Mouse (Mus musculus) embryonic facial prominence, embryonic 13.5 days (tissue): ENCODE measurements around the gene Ntn5. TPM values are rescaled to one million over a fixed set of nuclear protein-coding genes. Genes with fewer than 3 reads are reported as not detected.

ENCODE experiments used
- ATAC-seq: fragments of 200-750 bp; cut with Nextera tagmentation; 2 replicates; pipeline ENCODE4 v1.8.0; 2017; ENCODE audit warnings: low read depth; ENCODE audit not compliant: insufficient number of reproducible peaks, insufficient read depth, low FRiP score, low TSS enrichment
- H3K27ac ChIP-seq: fragments of 300-500 bp; sonication (generic); 2 replicates; pipeline ENCODE4 v1.5.1; 2015; ENCODE audit warnings: moderate library complexity, mild to moderate bottlenecking, inconsistent platforms
- H3K27me3 ChIP-seq: fragments of 300-500 bp; sonication (generic); 2 replicates; pipeline ENCODE4 v1.6.1; 2015; ENCODE audit warnings: mild to moderate bottlenecking, inconsistent platforms
- H3K36me3 ChIP-seq: fragments of 300-500 bp; sonication (generic); 2 replicates; pipeline ENCODE4 v1.6.1; 2015; ENCODE audit warnings: mild to moderate bottlenecking, inconsistent platforms
- H3K4me1 ChIP-seq: fragments of 300-500 bp; sonication (generic); 2 replicates; pipeline ENCODE4 v1.6.1; 2015; ENCODE audit warnings: inconsistent platforms
- H3K4me2 ChIP-seq: fragments of 300-500 bp; sonication (generic); 2 replicates; pipeline ENCODE4 v1.6.1; 2015; ENCODE audit warnings: moderate library complexity, mild to moderate bottlenecking, inconsistent platforms
- H3K4me3 ChIP-seq: fragments of 300-500 bp; sonication (generic); 2 replicates; pipeline ENCODE4 v1.5.1; 2015; ENCODE audit warnings: mild to moderate bottlenecking, inconsistent platforms
- H3K9ac ChIP-seq: fragments of 300-500 bp; sonication (generic); 2 replicates; pipeline ENCODE4 v1.6.1; 2015; ENCODE audit warnings: mild to moderate bottlenecking, inconsistent platforms
- H3K9me3 ChIP-seq: fragments of 300-500 bp; sonication (generic); 2 replicates; pipeline ENCODE4 v1.6.1; 2016; ENCODE audit warnings: inconsistent platforms
- WGBS: fragments of 180-500 bp; shearing (Covaris S2); methylation state at CpG from one replicate; pipeline ENCODE4 v1.1.7; 2015; ENCODE audit warnings: mixed read lengths; 5-methylcytosine and 5-hydroxymethylcytosine counted together
- polyA plus RNA-seq: library from polyadenylated mRNA; unstranded; fragments of >200 nt; fragmentation: Nextera tagmentation; extraction: Ambion mirVana; gene quantifications from 2 replicates; pipeline ENCODE4 v1.2.1, GENCODE M21; 2015

Gene Ntn5
- polyA plus RNA-seq, 1 experiment from 2014 or later = 5.4 TPM

DNA sequence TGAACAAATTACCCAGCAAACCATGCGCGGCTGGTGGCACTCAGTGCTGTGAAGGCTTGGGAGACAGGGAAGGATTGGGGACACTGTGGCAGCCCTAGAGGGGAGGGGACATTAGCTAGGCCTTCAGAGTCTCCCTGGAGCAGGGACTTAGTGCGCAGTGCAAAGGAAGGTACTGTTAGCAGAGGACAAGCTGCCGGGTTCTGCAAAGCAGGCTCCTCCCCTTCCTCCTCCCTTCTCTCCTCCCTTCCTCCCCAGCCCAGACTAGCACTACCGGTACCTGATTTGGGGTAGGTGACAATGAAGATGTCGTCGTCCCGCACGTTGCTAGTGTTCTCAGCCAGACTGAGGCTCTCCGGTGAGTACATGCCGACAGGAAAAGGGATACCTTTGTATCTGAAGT is 58.0 kb downstream of the Ntn5 start:
- peak overlapping the region; percentile 54 for H3K4me2 ChIP-seq
- H3K4me3 ChIP-seq = peak overlapping the region; percentile 29
- 28% methylated on average over 11 of the region's 11 CpGs for WGBS
- H3K27me3 ChIP-seq = no peaks in the 10 kb centered on the region
- H3K4me1 ChIP-seq = peaks cover 6% of the 10 kb centered on the region; the same call in 1 of the 2 replicates
- H3K9me3 ChIP-seq = no peaks in the 10 kb centered on the region
- no peak for ATAC-seq
- H3K36me3 ChIP-seq = no peaks in the 10 kb centered on the region
- H3K9ac ChIP-seq = peak overlapping the region; percentile 47; the same call in 1 of the 2 replicates
- H3K27ac ChIP-seq = no peak overlapping the region

DNA sequence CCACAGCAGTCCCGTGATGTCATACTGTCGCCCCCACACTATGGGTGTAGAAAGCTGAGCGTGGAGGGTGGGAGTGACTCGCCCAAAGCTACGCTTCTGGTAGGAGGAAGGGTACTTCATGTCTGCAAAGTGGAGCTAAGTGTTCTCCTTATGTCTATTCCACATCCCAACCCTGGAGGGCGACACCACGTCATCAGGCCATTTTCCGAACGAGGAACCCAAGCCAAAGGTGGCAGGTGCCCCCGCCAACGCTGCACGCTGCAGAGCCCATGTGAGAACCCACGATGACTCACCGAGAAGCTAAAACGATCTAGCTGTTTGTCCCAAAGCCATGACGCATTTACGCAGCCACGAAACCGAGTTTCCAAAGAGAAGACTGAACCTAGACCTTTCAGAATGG is 58.5 kb downstream of the Ntn5 start:
- WGBS = 34% methylated on average over 19 of the region's 19 CpGs
- H3K27ac ChIP-seq = no peak overlapping the region
- H3K4me1 ChIP-seq = peaks cover 6% of the 10 kb centered on the region; the same call in 1 of the 2 replicates
- H3K9me3 ChIP-seq = no peaks in the 10 kb centered on the region
- H3K4me2 ChIP-seq = peak overlapping the region; percentile 54
- peak overlapping the region; percentile 29 for H3K4me3 ChIP-seq
- H3K27me3 ChIP-seq = no peaks in the 10 kb centered on the region
- no peaks in the 10 kb centered on the region for H3K36me3 ChIP-seq
- no peak for ATAC-seq
- peak overlapping the region; percentile 47 for H3K9ac ChIP-seq

Other genes starting within 250 kb of the Ntn5 start
- gene Gys1, start 249.2 kb upstream of the Ntn5 start, polyA plus RNA-seq = 38.0 and 39.6 TPM in 2 replicates
- 141 and 148 TPM in 2 replicates for gene Ruvbl2, start 245.9 kb upstream of the Ntn5 start, polyA plus RNA-seq
- 5,253 and 5,612 TPM in 2 replicates for gene Ftl1, start 224.1 kb upstream of the Ntn5 start, polyA plus RNA-seq
- 154 and 190 TPM in 2 replicates for gene Bax, start 217.1 kb upstream of the Ntn5 start, polyA plus RNA-seq
- gene Tulp2, start 202.1 kb upstream of the Ntn5 start, polyA plus RNA-seq = 0.59 and 1.2 TPM in 2 replicates
- not detected in 2 replicates for gene Gm45808, start 197.2 kb upstream of the Ntn5 start, polyA plus RNA-seq
- gene Dhdh, start 195.2 kb upstream of the Ntn5 start, polyA plus RNA-seq = 4.5 TPM in 2 replicates
- gene Nucb1, start 173.6 kb upstream of the Ntn5 start, polyA plus RNA-seq = 198 and 206 TPM in 2 replicates
- 22.9 and 23.0 TPM in 2 replicates for gene Ppp1r15a, start 157.8 kb upstream of the Ntn5 start, polyA plus RNA-seq
- 2.9 and 3.8 TPM in 2 replicates for gene Plekha4, start 157.7 kb upstream of the Ntn5 start, polyA plus RNA-seq
- gene Hsd17b14, start 129.1 kb upstream of the Ntn5 start, polyA plus RNA-seq = 0.25 and 0.83 TPM in 2 replicates
- gene Bcat2, start 113.9 kb upstream of the Ntn5 start, polyA plus RNA-seq = 67.1 and 68.4 TPM in 2 replicates
- gene Fgf21, start 68.5 kb upstream of the Ntn5 start, polyA plus RNA-seq = 0.39 and 0.96 TPM in 2 replicates
- gene Fut1, start 66.7 kb upstream of the Ntn5 start, polyA plus RNA-seq = 1.9 and 2.3 TPM in 2 replicates
- gene Izumo1, start 62.2 kb upstream of the Ntn5 start, polyA plus RNA-seq = 0.27 and 0.39 TPM in 2 replicates
- gene Rasip1, start 56.5 kb upstream of the Ntn5 start, polyA plus RNA-seq = 8.0 and 8.8 TPM in 2 replicates
- gene Mamstr, start 44.0 kb upstream of the Ntn5 start, polyA plus RNA-seq = 5.2 and 7.8 TPM in 2 replicates
- gene Fut2, start 17.6 kb upstream of the Ntn5 start, polyA plus RNA-seq = 0.45 and 0.54 TPM in 2 replicates
- gene Sec1, start 10.4 kb downstream of the Ntn5 start, polyA plus RNA-seq = 6.3 and 6.8 TPM in 2 replicates
- 15.2 and 17.3 TPM in 2 replicates for gene Car11, start 15.8 kb downstream of the Ntn5 start, polyA plus RNA-seq
- gene Dbp, start 21.1 kb downstream of the Ntn5 start, polyA plus RNA-seq = 7.8 and 10.2 TPM in 2 replicates
- gene Rpl18, start 31.4 kb downstream of the Ntn5 start, polyA plus RNA-seq = 936 and 1,128 TPM in 2 replicates
- gene Sphk2, start 34.0 kb downstream of the Ntn5 start, polyA plus RNA-seq = 34.4 and 34.9 TPM in 2 replicates
- gene Fam83e, start 37.2 kb downstream of the Ntn5 start, polyA plus RNA-seq = 1.4 and 1.5 TPM in 2 replicates
- not detected in 2 replicates for gene Spaca4, start 41.8 kb downstream of the Ntn5 start, polyA plus RNA-seq
- gene Lmtk3, start 99.7 kb downstream of the Ntn5 start, polyA plus RNA-seq = 4.1 and 4.2 TPM in 2 replicates
- gene Sult2b1, start 100.6 kb downstream of the Ntn5 start, polyA plus RNA-seq = 7.7 and 8.4 TPM in 2 replicates
- 133 and 138 TPM in 2 replicates for gene Cyth2, start 130.6 kb downstream of the Ntn5 start, polyA plus RNA-seq
- 2.2 TPM in 2 replicates for gene Kcnj14, start 140.8 kb downstream of the Ntn5 start, polyA plus RNA-seq
- gene Grwd1, start 146.9 kb downstream of the Ntn5 start, polyA plus RNA-seq = 62.7 and 74.0 TPM in 2 replicates
- gene Kdelr1, start 188.8 kb downstream of the Ntn5 start, polyA plus RNA-seq = 62.6 and 74.4 TPM in 2 replicates
- 0.56 and 0.72 TPM in 2 replicates for gene Grin2d, start 194.4 kb downstream of the Ntn5 start, polyA plus RNA-seq
- gene Syngr4, start 212.7 kb downstream of the Ntn5 start, polyA plus RNA-seq = 0.41 TPM in 1 of 2 replicates, not detected in the other
- gene Tmem143, start 212.9 kb downstream of the Ntn5 start, polyA plus RNA-seq = 7.1 and 7.2 TPM in 2 replicates
- 199 and 213 TPM in 2 replicates for gene Emp3, start 237.4 kb downstream of the Ntn5 start, polyA plus RNA-seq
- gene Ccdc114, start 240.1 kb downstream of the Ntn5 start, polyA plus RNA-seq = 2.4 and 3.2 TPM in 2 replicates